Mouse (Mus musculus): ENCODE results near the gene Arl6ip4. TPM values are rescaled to one million over a fixed set of nuclear protein-coding genes. Genes with fewer than 3 reads are reported as not detected.
A peak's percentile ranks its signal among the peaks of the same experiment; 100 is the strongest.

The Arl6ip4 gene
- polyA plus RNA-seq, 1 experiment: 51.0 TPM

GRCm38 (mm10) chr5:124082447-124082846 lies 33.4 kb upstream of the Arl6ip4 start:
- Histone ChIP-seq H3K4me1 (ENCODE audit: control insufficient read depth, insufficient read depth, low read length) (peaks cover 4% of the 10 kb centered on the region), H3K4me3 (ENCODE audit: insufficient read depth, low read length) (no peak overlapping the region), H3K27ac (ENCODE audit: insufficient read depth, low read depth, low read length) (no peak overlapping the region)
- TF ChIP-seq CTCF (IDR thresholded peaks at IDR 0.05; ENCODE audit: low read depth, low read length) (no peak), POLR2A (IDR thresholded peaks at IDR 0.05; ENCODE audit: borderline replicate concordance, low read depth, low read length) (no peak)

- TF ChIP-seq POLR2A (IDR thresholded peaks at IDR 0.05; ENCODE audit: borderline replicate concordance, low read depth, low read length) (no peak), CTCF (IDR thresholded peaks at IDR 0.05; ENCODE audit: low read depth, low read length) (no peak)
- Histone ChIP-seq H3K4me3 (ENCODE audit: insufficient read depth, low read length) (no peak overlapping the region), H3K4me1 (ENCODE audit: control insufficient read depth, insufficient read depth, low read length) (no peaks in the 10 kb centered on the region), H3K27ac (ENCODE audit: insufficient read depth, low read depth, low read length) (no peak overlapping the region)
Observed at GRCm38 (mm10) chr5:124082941-124083688, 32.8 kb upstream of the Arl6ip4 start.

- Histone ChIP-seq H3K4me3 (ENCODE audit: insufficient read depth, low read length) (no peak overlapping the region), H3K4me1 (ENCODE audit: control insufficient read depth, insufficient read depth, low read length) (no peaks in the 10 kb centered on the region), H3K27ac (ENCODE audit: insufficient read depth, low read depth, low read length) (no peak overlapping the region)
- TF ChIP-seq CTCF (IDR thresholded peaks at IDR 0.05; ENCODE audit: low read depth, low read length): no peak
- no peak for TF ChIP-seq POLR2A (IDR thresholded peaks at IDR 0.05; ENCODE audit: borderline replicate concordance, low read depth, low read length)
Observed at GRCm38 (mm10) chr5:124083850-124084587, 31.9 kb upstream of the Arl6ip4 start.

GRCm38 (mm10) chr5:124084588-124085173 lies 31.2 kb upstream of the Arl6ip4 start:
- Histone ChIP-seq H3K4me1 (ENCODE audit: control insufficient read depth, insufficient read depth, low read length) (no peaks in the 10 kb centered on the region), H3K27ac (ENCODE audit: insufficient read depth, low read depth, low read length) (no peak overlapping the region), H3K4me3 (ENCODE audit: insufficient read depth, low read length) (no peak overlapping the region)
- peak; percentile 98 for TF ChIP-seq CTCF (IDR thresholded peaks at IDR 0.05; ENCODE audit: low read depth, low read length)
- TF ChIP-seq POLR2A (IDR thresholded peaks at IDR 0.05; ENCODE audit: borderline replicate concordance, low read depth, low read length): no peak

GRCm38 (mm10) chr5:124085513-124085912 lies 30.4 kb upstream of the Arl6ip4 start:
- Histone ChIP-seq H3K4me3 (ENCODE audit: insufficient read depth, low read length) (no peak overlapping the region), H3K4me1 (ENCODE audit: control insufficient read depth, insufficient read depth, low read length) (no peaks in the 10 kb centered on the region), H3K27ac (ENCODE audit: insufficient read depth, low read depth, low read length) (no peak overlapping the region)
- no peak for TF ChIP-seq POLR2A (IDR thresholded peaks at IDR 0.05; ENCODE audit: borderline replicate concordance, low read depth, low read length)
- no peak for TF ChIP-seq CTCF (IDR thresholded peaks at IDR 0.05; ENCODE audit: low read depth, low read length)

GRCm38 (mm10) chr5:124086876-124087275 lies 29.0 kb upstream of the Arl6ip4 start:
- TF ChIP-seq CTCF (IDR thresholded peaks at IDR 0.05; ENCODE audit: low read depth, low read length) (no peak), POLR2A (IDR thresholded peaks at IDR 0.05; ENCODE audit: borderline replicate concordance, low read depth, low read length) (no peak)
- no peak overlapping the region for H3K4me3 ChIP-seq (ENCODE audit: insufficient read depth, low read length)
- H3K4me1 ChIP-seq (ENCODE audit: control insufficient read depth, insufficient read depth, low read length): no peaks in the 10 kb centered on the region
- no peak overlapping the region for H3K27ac ChIP-seq (ENCODE audit: insufficient read depth, low read depth, low read length)

- H3K4me1 ChIP-seq (ENCODE audit: control insufficient read depth, insufficient read depth, low read length): peaks cover under 1% of the 10 kb centered on the region; the same call in 1 of the 2 replicates
- no peak for TF ChIP-seq CTCF (IDR thresholded peaks at IDR 0.05; ENCODE audit: low read depth, low read length)
- TF ChIP-seq POLR2A (IDR thresholded peaks at IDR 0.05; ENCODE audit: borderline replicate concordance, low read depth, low read length): no peak
- no peak overlapping the region for H3K27ac ChIP-seq (ENCODE audit: insufficient read depth, low read depth, low read length)
- no peak overlapping the region for H3K4me3 ChIP-seq (ENCODE audit: insufficient read depth, low read length)
Observed at GRCm38 (mm10) chr5:124089868-124090267, 26.0 kb upstream of the Arl6ip4 start.

GRCm38 (mm10) chr5:124091951-124092406 lies 23.9 kb upstream of the Arl6ip4 start:
- no peak overlapping the region for H3K27ac ChIP-seq (ENCODE audit: insufficient read depth, low read depth, low read length)
- TF ChIP-seq CTCF (IDR thresholded peaks at IDR 0.05; ENCODE audit: low read depth, low read length): no peak

GRCm38 (mm10) chr5:124093120-124093794 lies 22.6 kb upstream of the Arl6ip4 start:
- no peak overlapping the region for H3K27ac ChIP-seq (ENCODE audit: insufficient read depth, low read depth, low read length)

More at GRCm38 (mm10) chr5:124091951-124092406, 23.9 kb upstream of the Arl6ip4 start:
- Histone ChIP-seq H3K4me1 (ENCODE audit: control insufficient read depth, insufficient read depth, low read length) (peaks cover 4% of the 10 kb centered on the region), H3K4me3 (ENCODE audit: insufficient read depth, low read length) (no peak overlapping the region)

More at GRCm38 (mm10) chr5:124093120-124093794, 22.6 kb upstream of the Arl6ip4 start:
- H3K4me3 ChIP-seq (ENCODE audit: insufficient read depth, low read length): no peak overlapping the region
- TF ChIP-seq POLR2A (IDR thresholded peaks at IDR 0.05; ENCODE audit: borderline replicate concordance, low read depth, low read length): no peak
- no peak for TF ChIP-seq CTCF (IDR thresholded peaks at IDR 0.05; ENCODE audit: low read depth, low read length)
- H3K4me1 ChIP-seq (ENCODE audit: control insufficient read depth, insufficient read depth, low read length): peaks cover 4% of the 10 kb centered on the region
